Mouse (Mus musculus) kidney, embryonic 16.5 days (tissue): ENCODE data around the gene Rnf40. TPM values are rescaled to one million over a fixed set of nuclear protein-coding genes. Genes with fewer than 3 reads are reported as not detected.

Experiments used
- ATAC-seq: fragments of 200-750 bp; cut with Nextera tagmentation; 2 replicates; pipeline ENCODE4 v1.8.0; 2017; ENCODE audit warnings: moderate TSS enrichment; ENCODE audit not compliant: low FRiP score, low TSS enrichment
- H3K27ac ChIP-seq: fragments of 300-500 bp; sonication (generic); 2 replicates; pipeline ENCODE4 v1.5.1; 2014; ENCODE audit warnings: low read length
- H3K27me3 ChIP-seq: fragments of 300-500 bp; sonication (generic); 2 replicates; pipeline ENCODE4 v1.6.1; 2014; ENCODE audit warnings: low read length, control low read depth, mixed read lengths; ENCODE audit not compliant: insufficient read depth
- H3K36me3 ChIP-seq: fragments of 300-500 bp; sonication (generic); 2 replicates; pipeline ENCODE4 v1.6.1; 2014; ENCODE audit warnings: low read length, control low read depth, mixed read lengths; ENCODE audit not compliant: insufficient read depth
- H3K4me1 ChIP-seq: fragments of 300-500 bp; sonication (generic); 2 replicates; pipeline ENCODE4 v1.6.1; 2014; ENCODE audit warnings: low read length, control low read depth, mixed read lengths; ENCODE audit not compliant: insufficient read depth
- H3K4me2 ChIP-seq: fragments of 300-500 bp; sonication (generic); replicated peaks from 2 replicates; pipeline ENCODE4 v1.6.1; 2014; ENCODE audit warnings: low read depth, low read length
- H3K4me3 ChIP-seq: fragments of 300-500 bp; sonication (generic); 2 replicates; pipeline ENCODE4 v1.5.1; 2014; ENCODE audit warnings: mild to moderate bottlenecking, low read length
- H3K9ac ChIP-seq: fragments of 300-500 bp; sonication (generic); replicated peaks from 2 replicates; pipeline ENCODE4 v1.6.1; 2014; ENCODE audit warnings: low read length
- H3K9me3 ChIP-seq: fragments of 300-500 bp; sonication (generic); 2 replicates; pipeline ENCODE4 v1.6.1; 2016; ENCODE audit warnings: low read length, control low read depth
- WGBS: fragments of 180-500 bp; shearing (Covaris S2); extraction: QIAGEN DNeasy Blood & Tissue Kit; methylation state at CpG from one replicate; pipeline ENCODE4 v1.1.7; 2014; 5-methylcytosine and 5-hydroxymethylcytosine counted together
- polyA plus RNA-seq: library from polyadenylated mRNA; unstranded; fragments of >200 nt; fragmentation: Nextera tagmentation; extraction: Ambion mirVana; gene quantifications from 2 replicates; pipeline ENCODE4 v1.2.1, GENCODE M21; 2015

Gene Rnf40
- polyA plus RNA-seq, result 50.6 and 51.4 TPM in 2 replicates

DNA sequence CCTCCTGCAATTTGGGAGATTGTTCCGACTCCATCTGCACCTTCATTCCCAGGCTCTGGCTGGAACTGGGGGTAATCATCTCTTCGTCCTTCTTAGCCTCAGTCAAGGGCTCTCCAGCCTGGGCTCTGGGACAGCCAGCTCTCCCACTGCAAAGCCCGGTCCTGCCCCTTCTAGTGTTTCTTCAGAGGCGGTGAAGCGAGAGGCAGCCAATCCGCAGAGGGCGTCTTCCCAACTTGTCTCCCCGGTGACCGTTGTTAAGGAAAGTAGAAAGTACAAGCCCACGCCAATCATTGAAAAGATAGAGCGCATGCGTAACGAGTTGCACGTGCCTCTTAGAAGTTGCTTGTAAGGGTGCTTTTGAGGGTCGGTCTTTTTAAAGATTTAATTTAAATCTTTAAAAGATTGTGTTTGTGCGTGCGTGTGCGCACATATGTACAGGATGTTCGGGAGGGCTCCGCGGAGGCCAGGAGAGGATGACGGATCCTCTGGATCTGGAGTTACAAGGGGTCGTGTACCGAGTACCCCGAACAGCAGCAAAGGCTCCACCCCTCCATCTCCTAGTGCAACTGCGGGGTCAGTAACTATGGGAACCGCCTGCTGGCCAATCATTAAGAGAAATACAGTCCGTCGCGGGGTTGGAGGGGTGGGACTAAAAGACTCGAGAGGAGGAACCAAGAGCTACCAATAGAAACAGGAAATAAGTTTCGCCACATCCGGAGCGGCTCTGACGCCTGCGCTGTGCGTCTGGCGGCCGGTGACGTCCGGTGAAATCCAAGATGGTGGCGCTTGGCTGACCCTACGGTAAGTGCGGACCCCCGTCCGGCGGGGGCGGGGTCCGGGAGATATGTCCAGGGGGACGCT lies at the start of gene Rnf40, which contains the start of gene Ccdc189:
Gene Rnf40 (plus strand): TSS at position 757 of the 861 bp plus-strand sequence.
Gene Ccdc189 (minus strand): TSS at position 585 of the 861 bp plus-strand sequence.
- H3K36me3 ChIP-seq, result peaks cover 42% of the 10 kb centered on the region
- ATAC-seq, result peak; percentile 97
- H3K27me3 ChIP-seq, result no peaks in the 10 kb centered on the region
- WGBS, result 0% methylated on average over 50 of the region's 50 CpGs
- H3K4me3 ChIP-seq, result peak within 1 kb of the TSS; percentile 82
- H3K9me3 ChIP-seq, result no peaks in the 10 kb centered on the region
- H3K4me2 ChIP-seq, result peak within 1 kb of the TSS; percentile 77
- H3K9ac ChIP-seq, result peak within 1 kb of the TSS; percentile 80
- H3K4me1 ChIP-seq, result peaks cover 17% of the 10 kb centered on the region
- peak within 1 kb of the TSS; percentile 83 for H3K27ac ChIP-seq

DNA sequence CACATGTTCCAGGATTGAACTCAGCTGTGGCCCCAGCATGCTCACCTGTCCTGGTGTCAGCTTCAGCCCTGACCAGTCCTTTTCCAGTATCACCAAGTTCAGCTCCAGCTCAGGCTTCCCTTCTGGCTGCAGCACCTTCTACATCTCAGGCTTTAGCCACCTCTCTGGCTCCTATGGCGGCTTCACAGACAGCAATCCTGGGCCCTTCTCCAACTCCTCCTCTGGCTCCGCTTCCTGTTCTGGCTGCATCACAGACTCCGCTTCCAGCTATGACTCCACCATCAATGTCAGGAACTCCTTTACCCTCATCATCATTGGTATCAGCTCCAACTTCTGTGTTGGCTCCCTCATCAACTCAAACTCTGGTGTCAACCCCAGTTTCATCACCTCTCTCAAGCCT lies 46.9 kb upstream of the Rnf40 start:
- Histone ChIP-seq H3K4me3 (no peak overlapping the region), H3K36me3 (peaks cover 82% of the 10 kb centered on the region), H3K27me3 (no peaks in the 10 kb centered on the region), H3K4me1 (no peaks in the 10 kb centered on the region), H3K27ac (no peak overlapping the region), H3K9me3 (no peaks in the 10 kb centered on the region), H3K4me2 (no peak overlapping the region), H3K9ac (no peak overlapping the region)
- 97% methylated on average over 3 of the region's 3 CpGs for WGBS
- no peak for ATAC-seq

DNA sequence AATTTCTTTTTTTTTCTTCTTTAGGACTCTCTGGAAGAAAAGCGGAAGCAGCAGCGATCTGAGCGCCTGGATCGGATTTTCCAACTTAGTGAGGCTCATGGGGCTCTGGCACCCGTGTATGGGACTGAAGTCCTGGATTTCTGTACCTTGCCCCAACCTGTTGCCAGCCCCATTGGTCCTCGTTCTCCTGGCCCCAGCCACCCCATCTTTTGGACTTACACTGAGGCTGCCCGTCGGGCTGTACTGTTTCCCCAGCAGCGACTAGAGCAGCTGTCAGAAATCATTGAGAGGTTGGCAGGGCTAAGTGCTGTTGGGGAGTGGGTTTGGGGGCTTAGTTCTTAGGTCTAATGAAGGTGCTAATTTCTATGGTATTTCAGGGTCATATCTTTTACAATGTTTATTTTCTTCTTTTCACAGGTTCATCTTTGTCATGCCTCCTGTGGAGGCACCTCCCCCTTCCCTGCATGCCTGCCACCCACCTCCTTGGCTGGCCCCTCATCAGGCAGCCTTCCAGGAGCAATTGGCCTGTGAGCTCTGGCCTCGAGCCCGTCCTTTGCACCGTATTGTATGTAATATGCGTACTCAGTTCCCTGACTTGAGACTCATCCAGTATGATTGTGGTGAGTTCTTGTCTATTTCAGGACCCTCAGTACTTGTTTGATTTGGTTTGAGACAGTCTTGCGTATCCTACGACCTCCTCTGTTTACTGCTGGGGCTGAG lies 39.3 kb upstream of the Rnf40 start:
- 86% methylated on average over 15 of the region's 15 CpGs for WGBS
- peaks cover 63% of the 10 kb centered on the region for H3K36me3 ChIP-seq
- no peak overlapping the region for H3K4me3 ChIP-seq
- H3K4me2 ChIP-seq, result no peak overlapping the region
- no peaks in the 10 kb centered on the region for H3K9me3 ChIP-seq
- no peaks in the 10 kb centered on the region for H3K4me1 ChIP-seq
- no peaks in the 10 kb centered on the region for H3K27me3 ChIP-seq
- no peak for ATAC-seq
- no peak overlapping the region for H3K9ac ChIP-seq
- no peak overlapping the region for H3K27ac ChIP-seq

DNA sequence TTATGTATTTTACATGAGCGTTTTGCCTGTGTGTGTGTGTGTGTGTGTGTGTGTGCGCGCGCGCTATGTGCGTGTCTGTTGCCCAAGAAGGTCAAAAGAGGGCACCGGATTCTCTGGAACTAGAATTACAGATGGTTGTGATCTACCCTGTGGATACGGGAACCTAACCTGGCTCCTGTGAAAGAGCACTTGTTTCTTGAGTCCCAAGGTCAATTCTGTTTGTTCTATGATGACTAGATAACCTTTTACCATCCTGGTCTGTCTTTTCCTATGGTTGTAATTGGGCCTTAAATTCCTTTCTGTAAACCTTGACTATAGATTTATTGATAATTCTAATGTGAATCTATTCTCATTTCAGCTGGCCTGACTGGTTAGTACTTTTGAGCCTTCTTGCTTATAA lies 37.0 kb upstream of the Rnf40 start:
- 89% methylated on average over 8 of the region's 8 CpGs for WGBS

DNA sequence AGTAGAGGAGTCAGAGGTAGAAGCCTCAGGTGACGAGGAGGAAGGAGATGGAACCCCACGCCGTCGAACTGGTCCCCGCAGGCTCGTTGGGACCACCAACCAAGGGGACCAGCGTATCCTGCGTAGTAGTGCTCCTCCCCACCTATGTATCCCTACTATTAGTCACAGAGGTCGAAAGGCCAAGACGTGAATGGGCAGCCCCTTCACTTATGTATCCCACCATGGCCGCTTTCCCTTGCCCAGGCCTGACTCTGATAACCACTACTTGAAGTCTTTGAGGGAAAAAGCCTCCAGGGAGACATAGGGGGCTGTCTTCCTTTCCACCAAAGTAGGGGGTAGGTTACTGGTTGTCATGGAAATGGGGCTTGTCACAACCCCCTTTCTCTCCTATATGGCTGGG lies 28.0 kb upstream of the Rnf40 start:
- H3K27ac ChIP-seq, result no peak overlapping the region
- whole genome bisulfite sequencing, result 93% methylated on average over 11 of the region's 11 CpGs
- H3K9ac ChIP-seq, result no peak overlapping the region
- H3K36me3 ChIP-seq, result peaks cover 68% of the 10 kb centered on the region
- H3K9me3 ChIP-seq, result no peaks in the 10 kb centered on the region
- H3K4me3 ChIP-seq, result no peak overlapping the region
- H3K4me1 ChIP-seq, result no peaks in the 10 kb centered on the region
- ATAC-seq, result no peak
- no peaks in the 10 kb centered on the region for H3K27me3 ChIP-seq
- H3K4me2 ChIP-seq, result no peak overlapping the region

More for the DNA sequence above, 37.0 kb upstream of the Rnf40 start:
- H3K9ac ChIP-seq, result no peak overlapping the region
- H3K9me3 ChIP-seq, result no peaks in the 10 kb centered on the region
- no peak overlapping the region for H3K4me3 ChIP-seq
- no peak overlapping the region for H3K27ac ChIP-seq
- no peaks in the 10 kb centered on the region for H3K4me1 ChIP-seq
- no peak overlapping the region for H3K4me2 ChIP-seq
- H3K36me3 ChIP-seq, result peaks cover 65% of the 10 kb centered on the region
- H3K27me3 ChIP-seq, result no peaks in the 10 kb centered on the region
- ATAC-seq, result no peak

DNA sequence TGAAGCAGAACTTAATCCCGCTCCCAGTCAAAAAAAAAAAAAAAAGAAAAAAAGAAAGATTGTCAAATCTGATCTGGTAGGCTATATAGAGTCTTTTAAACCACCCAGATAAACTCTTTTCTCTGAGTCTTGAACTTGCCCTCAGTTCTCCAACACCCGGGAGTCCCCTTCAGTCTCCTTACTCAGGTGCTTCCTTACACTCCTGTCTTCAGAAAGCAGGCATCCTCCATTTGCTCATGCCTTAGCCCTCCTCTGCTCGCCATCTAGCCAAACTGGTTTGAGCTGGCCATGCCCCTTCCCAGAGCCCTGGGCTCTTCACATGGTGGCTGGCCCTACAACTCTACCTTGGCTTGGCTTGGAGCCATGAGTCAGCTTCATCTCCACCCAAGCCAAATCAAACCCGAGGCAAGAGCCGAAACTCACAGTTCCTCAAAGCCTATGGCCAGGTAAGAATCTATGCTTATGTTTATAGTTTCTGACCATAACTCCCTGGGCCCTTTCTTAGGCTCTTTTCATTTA lies 27.2 kb upstream of the Rnf40 start, which contains the start of gene Tmem265:
Gene Tmem265 (plus strand): TSS at position 51 of the 519 bp plus-strand sequence.
- no peak for ATAC-seq
- H3K9me3 ChIP-seq, result no peaks in the 10 kb centered on the region

DNA sequence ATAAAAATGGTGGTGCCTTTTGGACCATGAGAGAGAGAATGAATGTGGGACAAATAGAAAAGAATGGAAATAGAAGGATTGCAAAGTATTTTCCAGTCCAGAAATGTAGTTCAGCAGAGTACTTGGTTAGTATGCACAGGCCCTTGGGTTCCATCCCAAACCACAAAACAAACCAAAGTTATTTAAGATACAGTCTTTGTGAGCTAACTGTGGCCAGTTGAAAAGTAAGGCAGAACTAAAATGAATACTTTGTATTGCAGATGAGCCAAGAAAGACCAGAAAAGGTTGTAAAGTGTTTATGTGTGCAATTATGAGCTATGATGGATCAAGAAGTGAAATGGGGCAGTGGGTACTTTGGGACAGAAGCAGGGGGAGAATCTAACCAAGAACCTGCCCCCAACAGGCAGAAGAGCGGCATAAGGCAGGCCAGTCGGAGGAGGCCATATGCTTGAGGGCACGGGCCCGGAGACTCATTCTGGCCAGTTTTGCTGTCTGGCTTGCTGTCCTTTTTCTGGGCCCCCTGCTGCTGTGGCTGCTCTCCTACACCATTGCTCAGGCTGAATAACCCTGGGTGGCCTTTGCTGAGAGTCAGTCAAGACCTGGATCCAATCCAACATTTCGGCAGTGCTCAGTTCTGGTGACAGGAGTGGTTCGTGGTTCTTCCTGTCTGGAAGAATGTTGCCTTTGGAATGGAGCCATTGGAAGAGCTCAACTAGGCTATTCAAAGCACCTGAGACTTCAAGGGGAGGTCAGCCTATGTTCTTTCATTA lies 24.0 kb upstream of the Rnf40 start:
- peaks cover 45% of the 10 kb centered on the region for H3K36me3 ChIP-seq
- H3K4me2 ChIP-seq, result no peak overlapping the region
- no peaks in the 10 kb centered on the region for H3K27me3 ChIP-seq
- 72% methylated on average over 6 of the region's 6 CpGs for WGBS
- H3K27ac ChIP-seq, result no peak overlapping the region
- no peak overlapping the region for H3K4me3 ChIP-seq
- H3K9me3 ChIP-seq, result no peaks in the 10 kb centered on the region
- no peak overlapping the region for H3K9ac ChIP-seq
- no peak; the same call in 1 of the 2 replicates for ATAC-seq
- H3K4me1 ChIP-seq, result no peaks in the 10 kb centered on the region

More for the DNA sequence above, 27.2 kb upstream of the Rnf40 start, which contains the start of gene Tmem265:
- no peak within 1 kb of the TSS for H3K4me2 ChIP-seq
- no peaks in the 10 kb centered on the region for H3K27me3 ChIP-seq
- no peak within 1 kb of the TSS for H3K9ac ChIP-seq
- H3K4me3 ChIP-seq, result no peak within 1 kb of the TSS
- no peaks in the 10 kb centered on the region for H3K4me1 ChIP-seq
- H3K36me3 ChIP-seq, result peaks cover 66% of the 10 kb centered on the region
- no peak within 1 kb of the TSS for H3K27ac ChIP-seq
- 84% methylated on average over 5 of the region's 5 CpGs for WGBS

DNA sequence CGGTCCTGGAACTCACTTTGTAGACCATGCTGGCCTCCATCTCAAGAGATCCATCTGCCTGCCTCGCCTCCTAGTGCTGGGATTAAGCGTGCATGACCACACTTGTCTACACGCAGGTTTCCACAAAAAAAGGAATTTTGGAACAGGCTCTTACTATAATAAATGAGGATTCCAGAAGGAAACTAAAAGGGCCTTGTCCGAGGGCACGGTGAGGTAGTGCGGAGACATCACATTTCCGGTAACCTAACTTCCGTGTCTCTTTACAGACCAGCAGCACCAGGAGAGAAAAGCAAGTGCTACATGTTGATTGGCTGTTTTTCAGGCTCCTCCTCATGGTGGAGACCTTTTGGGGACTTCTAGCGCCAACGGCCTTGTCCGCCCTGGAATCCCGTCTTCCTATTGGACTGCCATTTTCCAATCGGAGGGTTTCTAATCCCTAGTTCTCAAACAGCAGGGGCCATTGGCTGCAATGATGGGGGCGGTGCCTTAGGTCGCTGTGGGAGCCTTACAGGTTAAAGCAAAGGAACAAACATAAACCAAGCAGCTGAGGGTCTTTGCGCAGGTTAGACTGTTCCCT lies 15.6 kb upstream of the Rnf40 start, which contains the start of gene Phkg2:
Gene Phkg2 (plus strand): TSS at position 446 of the 577 bp plus-strand sequence.
- Histone ChIP-seq H3K9me3 (no peaks in the 10 kb centered on the region), H3K4me2 (peak within 1 kb of the TSS; percentile 79), H3K27ac (peak within 1 kb of the TSS; percentile 77), H3K36me3 (peaks cover 10% of the 10 kb centered on the region), H3K4me3 (peak within 1 kb of the TSS; percentile 79), H3K9ac (peak within 1 kb of the TSS; percentile 91), H3K27me3 (no peaks in the 10 kb centered on the region), H3K4me1 (peaks cover 17% of the 10 kb centered on the region)
- WGBS, result under 1% methylated on average over 17 of the region's 17 CpGs
- ATAC-seq, result peak; percentile 99

DNA sequence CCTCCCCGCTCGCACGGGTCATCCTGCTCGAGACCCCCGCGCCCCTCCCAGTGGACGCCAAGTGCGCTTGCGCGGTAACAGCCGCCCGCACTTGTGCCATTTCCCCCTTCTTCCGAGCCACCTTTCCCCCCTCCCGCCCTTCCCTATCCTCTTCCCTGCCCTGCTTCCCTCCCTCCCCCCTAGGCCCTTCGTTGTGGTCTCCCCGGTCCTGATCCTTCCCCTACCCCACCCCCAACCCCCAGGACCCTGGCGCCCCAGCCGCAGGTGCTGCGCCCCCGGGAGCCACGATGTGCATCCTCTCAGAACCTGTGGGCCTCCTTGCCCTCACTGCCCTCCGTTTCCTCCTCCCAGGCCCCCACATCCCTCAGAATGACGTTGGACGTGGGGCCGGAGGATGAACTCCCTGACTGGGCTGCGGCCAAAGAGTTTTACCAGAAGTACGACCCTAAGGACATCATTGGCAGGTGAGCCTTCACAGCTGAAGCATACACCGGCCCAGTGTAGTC lies 15.0 kb upstream of the Rnf40 start:
- ATAC-seq, result peak; percentile 59
- Histone ChIP-seq H3K27ac (peak overlapping the region; percentile 76), H3K9me3 (no peaks in the 10 kb centered on the region), H3K4me1 (peaks cover 17% of the 10 kb centered on the region), H3K9ac (peak overlapping the region; percentile 91), H3K36me3 (peaks cover 15% of the 10 kb centered on the region), H3K27me3 (no peaks in the 10 kb centered on the region), H3K4me3 (peak overlapping the region; percentile 79), H3K4me2 (peak overlapping the region; percentile 79)
- WGBS, result under 1% methylated on average over 23 of the region's 28 CpGs
